Mouse (Mus musculus) cerebellum, adult 2 months (tissue): Measurements from ENCODE around the gene Erbb3.

Experiments used
- CTCF ChIP-seq: fragments of 200-500 bp; IDR thresholded peaks from 2 replicates; pipeline ENCODE4 v1.5.1; 2011; ENCODE audit warnings: low read depth, mild to moderate bottlenecking, control low read depth, low read length, moderate library complexity, borderline replicate concordance; ENCODE audit not compliant: insufficient read depth
- POLR2A ChIP-seq: fragments of 200-500 bp; IDR thresholded peaks from 2 replicates; pipeline ENCODE4 v1.6.1; 2011; ENCODE audit warnings: low read length, control low read depth, borderline replicate concordance; ENCODE audit not compliant: insufficient read depth

GRCm38 (mm10) chr10:128578330-128578729, 11.1 kb downstream of the Erbb3 start:
- TF ChIP-seq CTCF (no peak), POLR2A (no peak)
